Comparison of ENCODE assay signal across 10 mouse cellular contexts in genomic region chr17:64538520-64538953, GRCm38 (mm10).
DNase-seq lines count a peak whose midpoint lies in the region; ATAC-seq lines count a peak whose summit lies in the region.
"Had no signal": no experiment of that assay in that cellular context is flagged by ENCODE, and none has a peak within 500 bp of the region (broad histone marks: within the 10 kb centered on the region; RNA-seq: fewer than 3 reads in every experiment).

No protein-coding gene starts in this region.

- no peak overlapping the region for H3K4me3 ChIP-seq in heart, embryonic 11.5 days (ENCODE audit: low read depth, low read length)
- H3K4me3 ChIP-seq in embryonic facial prominence, embryonic 13.5 days, result no peak overlapping the region
- H3K4me3 ChIP-seq in neural tube, embryonic 13.5 days, result no peak overlapping the region
- H3K4me3 ChIP-seq: liver, embryonic 13.5 days had no signal

- H3K27ac ChIP-seq in heart, embryonic 11.5 days (ENCODE audit: low read depth, low read length), result peak overlapping the region; percentile 73
- no peak overlapping the region for H3K27ac ChIP-seq in embryonic facial prominence, embryonic 13.5 days
- H3K27ac ChIP-seq in neural tube, embryonic 13.5 days (replicated peaks), result 0 out of 2 replicates have a peak overlapping the region, but pooled peaks have one; percentile 15
- H3K27ac ChIP-seq: liver, embryonic 13.5 days had no signal

- H3K9ac ChIP-seq in heart, embryonic 11.5 days (ENCODE audit: low read depth, low read length), result 0 out of 2 replicates have a peak overlapping the region, but pooled peaks have one; percentile 43
- H3K9ac ChIP-seq in embryonic facial prominence, embryonic 13.5 days, result no peak overlapping the region
- H3K9ac ChIP-seq in neural tube, embryonic 13.5 days, result no peak overlapping the region
- H3K9ac ChIP-seq: liver, embryonic 13.5 days had no signal

- peaks cover 10% of the 10 kb centered on the region for H3K4me1 ChIP-seq in heart, embryonic 11.5 days (ENCODE audit: control insufficient read depth, insufficient read depth, low read length)
- H3K4me1 ChIP-seq in embryonic facial prominence, embryonic 13.5 days, result peaks cover 5% of the 10 kb centered on the region
- peaks cover 13% of the 10 kb centered on the region for H3K4me1 ChIP-seq in neural tube, embryonic 13.5 days (replicated peaks)

- H3K27me3 ChIP-seq in heart, embryonic 11.5 days (ENCODE audit: control insufficient read depth, insufficient read depth, low read length), result no peaks in the 10 kb centered on the region
- no peaks in the 10 kb centered on the region for H3K27me3 ChIP-seq in embryonic facial prominence, embryonic 13.5 days
- H3K27me3 ChIP-seq in neural tube, embryonic 13.5 days, result no peaks in the 10 kb centered on the region
- H3K27me3 ChIP-seq: liver, embryonic 13.5 days had no signal

- peak overlapping the region; percentile 49 for H3K4me2 ChIP-seq in heart, embryonic 11.5 days
- H3K4me2 ChIP-seq in embryonic facial prominence, embryonic 13.5 days, result peak overlapping the region; percentile 17; the same call in 1 of the 2 replicates
- peak overlapping the region; percentile 26 for H3K4me2 ChIP-seq in neural tube, embryonic 13.5 days
- H3K4me2 ChIP-seq: liver, embryonic 13.5 days had no signal

- H3K36me3 ChIP-seq in heart, embryonic 11.5 days (ENCODE audit: control insufficient read depth, insufficient read depth, low read length), result no peaks in the 10 kb centered on the region
- no peaks in the 10 kb centered on the region for H3K36me3 ChIP-seq in embryonic facial prominence, embryonic 13.5 days
- no peaks in the 10 kb centered on the region for H3K36me3 ChIP-seq in neural tube, embryonic 13.5 days
- H3K36me3 ChIP-seq: liver, embryonic 13.5 days had no signal

- H3K9me3 ChIP-seq in heart, embryonic 11.5 days (replicated peaks; ENCODE audit: control insufficient read depth, low read length), result no peaks in the 10 kb centered on the region
- no peaks in the 10 kb centered on the region for H3K9me3 ChIP-seq in embryonic facial prominence, embryonic 13.5 days
- no peaks in the 10 kb centered on the region for H3K9me3 ChIP-seq in neural tube, embryonic 13.5 days
- H3K9me3 ChIP-seq: liver, embryonic 13.5 days had no signal

- no peak for DNase-seq in heart, postnatal 36 days
- peak; percentile 36 for DNase-seq in kidney, adult 18-20 months
- DNase-seq in MN1 (ENCODE audit: low spot score), result no peak
- DNase-seq in spleen, adult 12 weeks (ENCODE audit: low spot score), result no peak
- DNase-seq in lung, postnatal 25 days (ENCODE audit: low spot score), result no peak
- DNase-seq: cerebellum, adult 11-12 months; liver, embryonic 13.5 days had no signal

- 15% methylated on average over 10 of the region's 10 CpGs for WGBS in heart, embryonic 11.5 days (ENCODE audit: insufficient replicate concordance)
- 14% methylated on average over 10 of the region's 10 CpGs for WGBS in embryonic facial prominence, embryonic 13.5 days
- WGBS in neural tube, embryonic 13.5 days, result 30% methylated on average over 10 of the region's 10 CpGs

- intact Hi-C loops in heart, postnatal 36 days (cut with DNase I), result no loop called here

- ATAC-seq in heart, embryonic 11.5 days (replicated peaks; ENCODE audit: insufficient number of reproducible peaks, low FRiP score, low TSS enrichment), result 0 out of 2 replicates have a peak, but pooled peaks have one; percentile 35
- ATAC-seq in embryonic facial prominence, embryonic 13.5 days (ENCODE audit: insufficient number of reproducible peaks, insufficient read depth, low FRiP score, low TSS enrichment, low read depth), result no peak
- 0 out of 2 replicates have a peak, but pooled peaks have one; percentile 23 for ATAC-seq in neural tube, embryonic 13.5 days (ENCODE audit: low read depth)
